Mouse (Mus musculus): ENCODE results near the gene Iqcn. TPM values are rescaled to one million over a fixed set of nuclear protein-coding genes. Genes with fewer than 3 reads are reported as not detected.

The Iqcn gene
- total RNA-seq, 2 experiments from 2014 or later, result 0.09 to 0.16 TPM

Other genes starting within 250 kb of the Iqcn start
- gene Klhl26, start 226.5 kb upstream of the Iqcn start, total RNA-seq (2021), result 10 to 100 TPM; 43.7 to 44.4 TPM
- gene Tmem59l, start 216.1 kb upstream of the Iqcn start, total RNA-seq (2021), result 100 to 1,000 TPM; 295 to 296 TPM
- gene Crlf1, start 210.3 kb upstream of the Iqcn start, total RNA-seq (2021), result 1 to 10 TPM; 1.5 to 2.8 TPM
- 100 to 1,000 TPM; 118 to 122 TPM for gene Rex1bd, start 196.7 kb upstream of the Iqcn start, total RNA-seq (2021)
- 100 to 1,000 TPM; 924 to 953 TPM for gene Uba52, start 192.7 kb upstream of the Iqcn start, total RNA-seq (2021)
- gene Fkbp8, start 175.7 kb upstream of the Iqcn start, total RNA-seq (2021), result 100 to 1,000 TPM; 407 to 421 TPM
- 10 to 100 TPM; 44.8 to 46.4 TPM for gene Kxd1, start 175.5 kb upstream of the Iqcn start, total RNA-seq (2021)
- 10 to 100 TPM; 19.0 to 21.6 TPM for gene Ell, start 164.0 kb upstream of the Iqcn start, total RNA-seq (2021)
- gene Isyna1, start 109.1 kb upstream of the Iqcn start, total RNA-seq (2021), result 10 to 100 TPM; 50.4 to 60.8 TPM
- 100 to 1,000 TPM; 250 to 264 TPM for gene Ssbp4, start 94.6 kb upstream of the Iqcn start, total RNA-seq (2021)
- 1 to 10 TPM in 1 of 2 experiments, under 1 TPM in 1; 0.70 to 1.0 TPM for gene Lrrc25, start 87.3 kb upstream of the Iqcn start, total RNA-seq (2021)
- not detected for gene Gdf15, start 71.0 kb upstream of the Iqcn start, total RNA-seq (2021)
- gene Pgpep1, start 43.1 kb upstream of the Iqcn start, total RNA-seq (2021), result 10 to 100 TPM; 11.6 to 17.9 TPM
- gene Lsm4, start 30.2 kb upstream of the Iqcn start, total RNA-seq (2021), result 10 to 100 TPM; 65.0 to 70.9 TPM
- gene Jund, start 4.5 kb upstream of the Iqcn start, total RNA-seq (2021), result 100 to 1,000 TPM; 221 to 289 TPM
- gene Gm3336, start 15.1 kb downstream of the Iqcn start, total RNA-seq (2021), result not detected
- 1 to 10 TPM; 1.6 to 3.4 TPM for gene Pde4c, start 20.3 kb downstream of the Iqcn start, total RNA-seq (2021)
- gene Rab3a, start 51.2 kb downstream of the Iqcn start, total RNA-seq (2021), result 100 to 1,000 TPM; 870 to 892 TPM
- 10 to 100 TPM; 31.3 to 31.4 TPM for gene Mpv17l2, start 57.5 kb downstream of the Iqcn start, total RNA-seq (2021)
- 100 to 1,000 TPM; 150 to 153 TPM for gene Pik3r2, start 73.3 kb downstream of the Iqcn start, total RNA-seq (2021)
- 100 to 1,000 TPM; 317 to 334 TPM for gene Mast3, start 101.6 kb downstream of the Iqcn start, total RNA-seq (2021)
- gene Il12rb1, start 105.0 kb downstream of the Iqcn start, total RNA-seq (2021), result under 1 TPM; 0.63 to 0.77 TPM
- gene Arrdc2, start 136.3 kb downstream of the Iqcn start, total RNA-seq (2021), result 10 to 100 TPM; 12.0 to 13.3 TPM
- 10 to 100 TPM; 17.4 to 19.3 TPM for gene Kcnn1, start 159.8 kb downstream of the Iqcn start, total RNA-seq (2021)
- gene Ccdc124, start 170.5 kb downstream of the Iqcn start, total RNA-seq (2021), result 100 to 1,000 TPM; 101 to 102 TPM
- 10 to 100 TPM; 12.8 to 13.0 TPM for gene Slc5a5, start 189.3 kb downstream of the Iqcn start, total RNA-seq (2021)
- gene Rpl18a, start 194.0 kb downstream of the Iqcn start, total RNA-seq (2021), result 100 to 1,000 TPM; 682 to 726 TPM
- gene Map1s, start 202.5 kb downstream of the Iqcn start, total RNA-seq (2021), result 10 to 100 TPM; 87.1 to 98.0 TPM